Mouse (Mus musculus): ENCODE data around the gene Rln3.
"Not testable (repeated sequence)": the region's sequence is repeated elsewhere in the genome, so short reads cannot be mapped to it uniquely, and the experiment has no call there.

Gene Rln3

DNA sequence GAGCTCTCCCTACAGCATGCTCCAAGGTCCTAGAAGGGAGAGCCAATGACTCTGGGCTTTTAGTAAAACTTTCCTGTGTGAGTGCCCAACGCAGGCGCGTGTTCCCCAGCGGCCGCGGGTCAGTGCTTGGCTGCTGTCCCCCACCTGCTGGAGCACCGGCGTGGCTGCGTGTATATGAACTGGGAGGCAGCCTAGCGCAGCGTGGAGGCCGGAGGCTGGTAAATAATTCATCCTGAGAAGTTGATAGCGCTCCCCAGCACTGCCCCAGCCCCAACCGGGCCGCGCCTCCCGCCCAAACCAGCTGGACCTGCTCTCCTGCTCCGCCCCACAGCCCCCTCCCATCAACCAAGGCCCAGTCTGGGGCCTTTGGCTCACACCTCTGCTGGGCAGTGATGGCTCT is 23.7 kb downstream of the Rln3 start, which contains the start of gene Palm3:
Gene Palm3, plus strand, starts transcription at position 376 of the 400 bp plus-strand sequence.
- DNase-seq (ENCODE audit: low spot score in 2 of 2), result no peak

- DNase-seq (ENCODE audit: low spot score in 2 of 2), result no peak
Measured at GRCm38 (mm10) chr8:84019738-84020137, 25.1 kb downstream of the Rln3 start.

DNA sequence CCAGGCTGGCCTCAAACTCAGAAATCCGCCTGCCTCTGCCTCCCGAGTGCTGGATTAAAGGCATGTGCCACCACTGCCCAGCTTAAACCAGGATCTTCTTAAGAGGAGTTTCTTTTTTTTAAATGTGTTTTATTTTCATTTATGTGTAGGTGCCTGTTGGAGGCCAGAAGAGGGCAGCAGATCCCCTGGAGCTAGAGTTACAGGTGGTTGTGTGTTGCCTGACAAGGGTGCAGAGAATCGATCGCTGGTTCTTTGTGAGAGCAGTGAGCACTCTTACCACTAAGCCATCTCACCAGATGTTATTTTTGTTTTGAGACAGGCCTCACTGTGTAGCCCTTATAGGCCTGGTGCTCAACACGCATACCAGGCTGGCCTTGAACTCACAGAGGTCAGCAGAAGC is 29.0 kb downstream of the Rln3 start:
- no peak for DNase-seq (ENCODE audit: low spot score in 2 of 2)

DNA sequence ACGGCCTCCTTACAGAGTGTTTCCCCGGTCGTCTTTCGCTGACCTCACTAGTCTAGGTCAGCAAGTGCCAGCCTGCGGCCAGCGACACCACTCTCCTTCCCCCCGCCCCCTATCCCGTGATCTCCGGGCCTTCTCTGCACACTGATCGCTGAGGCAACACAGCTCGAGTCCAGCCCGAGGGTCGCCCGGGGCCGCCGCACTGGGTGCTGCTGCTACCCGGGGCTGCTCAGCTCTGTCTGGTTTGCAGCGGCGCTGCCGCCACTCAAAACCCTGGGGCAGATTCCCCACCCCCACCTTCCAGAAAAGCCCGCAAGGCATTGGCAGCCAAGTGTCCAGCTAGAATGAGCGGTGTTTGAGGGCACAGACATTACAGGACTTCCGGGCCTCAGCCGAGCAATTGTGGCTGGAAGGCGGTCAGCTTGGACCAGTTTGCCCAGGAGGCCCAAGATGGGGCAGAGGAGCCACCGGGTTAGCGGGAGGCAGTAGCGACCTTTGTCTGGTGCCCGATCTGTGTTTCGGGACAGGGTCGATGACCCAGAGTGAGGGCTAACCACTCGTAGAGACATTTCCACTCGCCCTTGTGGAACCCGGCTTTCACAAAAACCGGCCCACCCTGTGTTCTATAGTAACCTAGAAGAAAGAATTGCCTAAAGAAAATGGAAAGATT is 32.2 kb downstream of the Rln3 start:
- DNase-seq (ENCODE audit: low spot score in 2 of 2), result no peak

DNA sequence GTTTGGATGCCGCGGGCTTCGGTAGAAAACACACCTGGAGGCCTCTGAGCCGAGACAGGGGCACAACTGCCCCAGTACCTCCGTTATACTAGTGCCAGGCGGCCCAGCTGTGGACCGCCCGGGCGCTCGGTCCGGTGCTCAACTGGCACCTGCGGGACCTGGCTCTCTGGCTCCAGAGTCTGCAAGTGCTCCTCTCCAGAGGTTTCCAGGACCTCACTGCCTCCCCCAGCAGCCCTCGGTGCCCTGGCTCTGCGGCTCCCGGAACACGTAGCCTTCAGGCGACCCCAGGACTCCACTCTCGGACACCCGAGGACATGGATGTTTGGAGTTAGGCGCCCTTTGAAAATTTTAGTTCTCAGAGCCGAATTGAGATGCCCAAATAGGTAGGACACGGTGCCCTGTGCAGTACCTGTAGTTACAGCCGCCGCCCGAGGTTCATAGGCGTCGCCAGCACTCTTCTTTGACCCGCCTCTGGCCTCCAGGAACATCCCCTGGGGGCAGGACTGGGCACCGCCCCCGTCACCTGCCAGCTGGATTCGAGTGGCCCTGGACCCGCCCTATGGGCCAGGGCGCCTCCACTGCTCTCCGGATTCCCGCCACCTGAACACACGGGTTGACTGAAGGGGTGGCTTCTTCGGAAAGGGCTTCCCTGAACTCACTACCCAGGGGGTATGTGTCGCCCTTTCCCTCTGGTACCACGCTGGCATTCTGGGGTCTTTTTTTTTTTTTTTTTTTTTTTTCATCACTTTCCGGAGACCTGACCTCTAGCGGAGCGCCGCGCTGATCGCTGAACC is 32.9 kb downstream of the Rln3 start, which contains the start of gene 2210011C24Rik:
Gene 2210011C24Rik, minus strand, starts transcription at position 467 of the 794 bp plus-strand sequence.
- DNase-seq (ENCODE audit: low spot score in 2 of 2), result no peak

GRCm38 (mm10) chr8:84010625-84011611 is 33.9 kb downstream of the Rln3 start:
- peak; percentile 67 to 78 for DNase-seq (ENCODE audit: low spot score in 2 of 2)

- peak; percentile 83 to 88 for DNase-seq (ENCODE audit: low spot score in 2 of 2)
Measured at GRCm38 (mm10) chr8:84009876-84010275, 34.9 kb downstream of the Rln3 start.

DNA sequence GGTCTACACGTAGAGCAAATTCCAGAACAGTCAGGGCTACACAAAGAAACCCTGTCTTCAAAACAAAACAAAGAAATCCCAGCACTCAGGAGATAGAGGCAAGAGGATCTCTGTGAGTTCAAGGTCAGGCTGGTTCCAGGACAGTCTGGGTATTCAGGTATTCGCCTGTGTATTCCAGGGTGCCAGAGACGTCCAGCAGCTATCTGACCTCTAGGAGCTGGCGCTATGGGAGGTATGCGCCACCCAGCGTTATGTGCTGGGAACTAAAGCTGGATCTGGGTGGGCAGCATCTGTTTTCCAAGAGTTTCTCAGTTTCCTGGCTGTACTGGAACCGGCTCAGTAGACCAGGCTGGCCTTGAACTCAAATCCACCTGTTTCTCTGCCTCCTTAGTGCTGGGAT is 36.4 kb downstream of the Rln3 start:
- no peak for DNase-seq (ENCODE audit: low spot score in 2 of 2)

- not testable (repeated sequence) for DNase-seq (ENCODE audit: low spot score in 2 of 2)
Measured at GRCm38 (mm10) chr8:84005502-84005901, 39.3 kb downstream of the Rln3 start.

- peak; percentile 87 to 94 for DNase-seq (ENCODE audit: low spot score in 2 of 2)
Measured at GRCm38 (mm10) chr8:84004533-84005201, 40.1 kb downstream of the Rln3 start.

DNA sequence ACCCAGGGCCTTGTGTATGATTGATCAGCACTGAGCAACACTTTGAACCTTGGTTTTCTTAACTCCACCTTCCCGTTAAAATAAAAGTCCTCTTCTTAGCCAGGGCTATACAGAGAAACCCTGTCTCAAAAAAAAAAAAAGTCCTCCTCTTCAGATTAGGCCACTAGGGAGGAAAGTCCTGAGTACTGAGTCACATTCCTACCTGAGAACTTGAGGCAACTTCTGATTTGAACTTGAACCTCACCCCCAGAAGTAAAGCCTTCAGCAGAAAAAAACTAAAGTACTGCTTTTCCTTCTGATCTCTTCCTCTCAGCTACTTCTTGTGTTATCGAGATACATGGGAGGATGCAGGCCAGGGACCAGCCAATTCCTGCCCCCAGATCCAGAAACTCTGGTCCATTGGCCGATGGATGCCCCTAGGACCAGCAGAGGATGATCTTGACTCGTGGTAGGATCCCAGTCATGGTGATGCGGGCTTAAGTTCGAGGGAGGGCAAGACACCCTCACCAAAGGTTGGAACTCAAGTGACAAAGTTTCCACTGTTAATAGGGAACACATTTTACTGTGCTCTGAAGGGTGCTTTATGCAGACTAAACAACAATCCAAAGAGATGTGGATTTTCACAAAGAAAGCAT is 41.1 kb downstream of the Rln3 start:
- DNase-seq (ENCODE audit: low spot score in 2 of 2), result no peak

DNA sequence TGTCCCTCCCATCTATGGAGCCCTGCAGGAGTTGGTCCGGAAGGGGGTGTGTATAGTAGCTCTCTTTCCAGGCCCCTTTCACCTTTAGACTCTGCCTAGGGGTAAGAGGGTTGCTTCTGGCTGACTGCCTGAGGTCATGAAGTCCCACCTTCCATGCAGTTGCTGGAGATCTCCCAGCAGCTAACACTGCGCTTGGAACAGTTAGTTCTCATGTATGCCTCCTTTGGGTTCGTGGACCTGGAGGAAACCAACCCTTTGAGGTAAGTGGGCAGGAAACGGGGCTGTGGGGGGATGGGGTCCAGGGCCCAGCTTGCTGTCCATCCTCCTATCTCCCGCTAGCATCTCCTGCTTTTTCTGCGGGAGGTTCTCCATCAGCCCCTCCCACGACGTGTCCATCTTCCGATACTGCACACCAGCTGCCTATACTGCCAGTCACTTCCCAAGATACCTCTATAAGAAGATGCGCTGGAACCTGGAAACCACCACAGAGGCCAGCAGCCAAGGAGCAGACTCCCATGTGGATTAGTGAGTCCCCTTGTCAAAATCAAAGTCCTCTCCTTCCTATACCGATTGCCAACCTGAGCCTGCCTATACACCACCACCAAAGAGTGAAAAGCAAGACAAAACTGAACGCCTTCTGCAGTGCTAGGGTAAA is 41.7 kb downstream of the Rln3 start:
- no peak for DNase-seq (ENCODE audit: low spot score in 2 of 2)

DNA sequence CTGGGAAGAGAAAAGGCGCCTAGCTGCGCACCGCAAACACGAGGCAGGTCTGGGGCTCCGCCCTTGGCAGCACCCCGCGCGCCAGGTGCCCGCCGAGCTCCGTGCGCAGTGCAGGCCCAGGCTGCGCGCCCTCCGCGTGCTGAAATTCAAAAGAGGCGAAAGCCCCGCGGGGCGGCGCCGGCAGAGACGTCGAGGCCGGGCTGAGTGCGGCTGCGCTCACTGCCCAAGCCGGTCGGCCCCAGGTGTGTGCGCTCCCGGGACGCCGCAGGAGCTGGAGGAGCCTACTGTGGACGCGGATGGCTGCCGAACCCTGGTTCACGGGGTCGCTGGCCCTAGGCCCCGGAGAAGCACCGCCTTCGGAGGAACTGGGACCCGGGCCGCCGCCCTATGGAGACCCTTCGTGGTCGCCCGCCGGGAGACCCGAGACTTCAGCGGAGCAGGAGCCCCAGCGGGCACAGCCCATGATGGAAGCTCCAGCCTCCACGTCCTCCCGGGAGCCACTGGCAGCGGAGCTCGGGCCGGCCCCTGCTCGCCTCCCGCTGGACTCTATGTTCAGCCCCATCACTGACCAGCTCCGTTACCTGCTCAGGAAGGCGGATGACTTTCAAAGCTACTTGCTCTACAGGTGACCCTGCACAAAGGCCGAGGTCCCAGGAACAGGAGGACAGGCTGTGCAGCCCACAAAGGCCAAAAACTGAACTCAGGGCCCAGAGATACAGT is 43.4 kb downstream of the Rln3 start, which contains the start of gene 1700067K01Rik:
Gene 1700067K01Rik, plus strand, starts transcription at position 222 of the 720 bp plus-strand sequence.
- DNase-seq (ENCODE audit: low spot score in 2 of 2), result no peak

GRCm38 (mm10) chr8:83999825-84000224 is 45.0 kb downstream of the Rln3 start:
- DNase-seq (ENCODE audit: low spot score in 2 of 2), result no peak

- DNase-seq (ENCODE audit: low spot score in 2 of 2), result no peak
Measured at GRCm38 (mm10) chr8:83999057-83999705, 45.6 kb downstream of the Rln3 start.

DNA sequence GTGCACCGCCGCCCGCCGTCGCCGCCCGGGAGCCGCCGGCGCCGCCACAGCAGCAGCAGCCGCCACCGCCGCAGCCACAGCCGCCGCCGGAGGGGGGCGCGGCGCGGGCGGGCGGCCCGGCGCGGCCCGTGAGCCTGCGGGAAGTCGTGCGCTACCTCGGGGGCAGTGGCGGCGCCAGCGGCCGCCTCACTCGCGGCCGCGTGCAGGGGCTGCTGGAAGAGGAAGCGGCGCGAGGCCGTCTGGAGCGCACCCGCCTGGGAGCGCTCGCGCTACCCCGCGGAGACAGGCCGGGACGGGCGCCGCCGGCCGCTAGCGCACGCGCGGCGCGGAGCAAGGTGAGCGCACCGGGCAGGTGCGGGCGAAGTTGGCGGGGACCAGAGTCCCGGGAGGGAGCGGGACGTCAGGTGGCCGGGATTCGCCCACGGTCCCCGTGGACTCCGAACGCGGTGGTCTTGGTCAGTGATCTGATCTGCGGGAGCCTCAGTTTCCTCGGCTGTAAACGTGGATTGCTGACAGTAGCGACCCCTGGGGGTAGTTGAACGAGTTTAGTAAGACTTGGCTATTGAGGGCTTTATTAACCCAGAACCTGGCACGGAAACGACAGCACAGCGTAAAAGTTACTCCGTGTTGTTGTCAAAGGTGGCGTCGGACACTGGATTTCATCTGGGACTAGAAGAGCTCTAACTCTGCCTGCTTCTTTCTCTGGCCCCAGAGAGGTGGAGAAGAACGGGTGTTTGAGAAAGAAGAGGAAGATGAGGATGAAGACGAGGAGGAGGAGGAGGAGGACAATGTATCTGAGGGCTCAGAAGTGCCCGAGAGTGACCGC is 46.4 kb downstream of the Rln3 start:
- DNase-seq (ENCODE audit: low spot score in 2 of 2), result no peak

DNA sequence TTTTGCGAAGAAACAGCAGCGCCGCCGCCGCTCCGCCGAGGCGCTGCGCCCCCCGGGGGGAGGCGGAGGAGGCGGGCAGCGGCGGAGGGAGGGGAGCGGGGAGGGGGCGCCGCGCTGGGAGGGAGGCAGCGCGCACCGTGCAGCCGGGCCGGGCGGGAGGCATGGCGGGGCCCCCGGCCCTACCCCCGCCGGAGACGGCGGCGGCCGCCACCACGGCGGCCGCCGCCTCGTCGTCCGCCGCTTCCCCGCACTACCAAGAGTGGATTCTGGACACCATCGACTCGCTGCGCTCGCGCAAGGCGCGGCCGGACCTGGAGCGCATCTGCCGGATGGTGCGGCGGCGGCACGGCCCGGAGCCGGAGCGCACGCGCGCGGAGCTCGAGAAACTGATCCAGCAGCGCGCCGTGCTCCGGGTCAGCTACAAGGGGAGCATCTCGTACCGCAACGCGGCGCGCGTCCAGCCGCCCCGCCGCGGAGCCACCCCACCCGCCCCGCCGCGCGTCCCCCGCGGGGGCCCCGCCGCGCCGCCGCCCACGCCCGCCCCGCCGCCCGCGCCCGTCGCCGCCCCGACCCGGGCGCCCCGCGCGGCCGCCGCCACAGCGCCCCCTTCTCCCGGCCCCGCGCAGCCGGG is 47.2 kb downstream of the Rln3 start, which contains the start of gene Samd1:
Gene Samd1, plus strand, starts transcription at position 162 of the 631 bp plus-strand sequence.
- no peak for DNase-seq (ENCODE audit: low spot score in 2 of 2)

Measured in urinary bladder, postnatal 36 days (tissue).